Mouse (Mus musculus): Measurements from ENCODE around the gene Metrn.

The Metrn gene

GRCm38 (mm10) chr17:25777948-25778347 is 19.0 kb downstream of the Metrn start:
- no peak for DNase-seq (ENCODE audit: low read depth in 2 of 2, low spot score in 2 of 2)

- no peak for DNase-seq (ENCODE audit: low read depth in 2 of 2, low spot score in 2 of 2)
Observed at GRCm38 (mm10) chr17:25775318-25776062, 21.4 kb downstream of the Metrn start.

GRCm38 (mm10) chr17:25773549-25774120 is 23.3 kb downstream of the Metrn start, which contains the start of gene Narfl:
Narfl (plus strand) TSS chr17:25773776.
- DNase-seq (ENCODE audit: low read depth in 2 of 2, low spot score in 2 of 2): peak; percentile 97 to 98

GRCm38 (mm10) chr17:25769331-25769730 is 27.6 kb downstream of the Metrn start:
- DNase-seq (ENCODE audit: low read depth in 2 of 2, low spot score in 2 of 2): no peak

GRCm38 (mm10) chr17:25765886-25766285 is 31.1 kb downstream of the Metrn start:
- DNase-seq (ENCODE audit: low read depth in 2 of 2, low spot score in 2 of 2): no peak

- DNase-seq (ENCODE audit: low read depth in 2 of 2, low spot score in 2 of 2): no peak
Observed at GRCm38 (mm10) chr17:25762591-25762990, 34.3 kb downstream of the Metrn start.

- no peak for DNase-seq (ENCODE audit: low read depth in 2 of 2, low spot score in 2 of 2)
Observed at GRCm38 (mm10) chr17:25761561-25761970, 35.4 kb downstream of the Metrn start.

GRCm38 (mm10) chr17:25760148-25760547 is 36.8 kb downstream of the Metrn start:
- no peak for DNase-seq (ENCODE audit: low read depth in 2 of 2, low spot score in 2 of 2)

- no peak for DNase-seq (ENCODE audit: low read depth in 2 of 2, low spot score in 2 of 2)
Observed at GRCm38 (mm10) chr17:25757691-25758090, 39.2 kb downstream of the Metrn start.

- no peak for DNase-seq (ENCODE audit: low read depth in 2 of 2, low spot score in 2 of 2)
Observed at GRCm38 (mm10) chr17:25756378-25757242, 40.3 kb downstream of the Metrn start.

- DNase-seq (ENCODE audit: low read depth in 2 of 2, low spot score in 2 of 2): no peak
Observed at GRCm38 (mm10) chr17:25755627-25756377, 41.1 kb downstream of the Metrn start.

- no peak for DNase-seq (ENCODE audit: low read depth in 2 of 2, low spot score in 2 of 2)
Observed at GRCm38 (mm10) chr17:25755086-25755485, 41.9 kb downstream of the Metrn start.

GRCm38 (mm10) chr17:25754241-25754640 is 42.7 kb downstream of the Metrn start, which contains the start of gene Msln:
Msln (minus strand) TSS chr17:25754378.
- DNase-seq (ENCODE audit: low read depth in 2 of 2, low spot score in 2 of 2): no peak

GRCm38 (mm10) chr17:25751446-25751845 is 45.5 kb downstream of the Metrn start:
- DNase-seq (ENCODE audit: low read depth in 2 of 2, low spot score in 2 of 2): no peak

GRCm38 (mm10) chr17:25749314-25749713 is 47.6 kb downstream of the Metrn start:
- no peak for DNase-seq (ENCODE audit: low read depth in 2 of 2, low spot score in 2 of 2)

- no peak for DNase-seq (ENCODE audit: low read depth in 2 of 2, low spot score in 2 of 2)
Observed at GRCm38 (mm10) chr17:25748238-25748637, 48.7 kb downstream of the Metrn start.

GRCm38 (mm10) chr17:25744311-25744710 is 52.6 kb downstream of the Metrn start:
- no peak for DNase-seq (ENCODE audit: low read depth in 2 of 2, low spot score in 2 of 2)

GRCm38 (mm10) chr17:25743831-25744230 is 53.1 kb downstream of the Metrn start:
- no peak for DNase-seq (ENCODE audit: low read depth in 2 of 2, low spot score in 2 of 2)
